Mouse (Mus musculus) neural tube, embryonic 10.5 days (tissue): ENCODE measurements around the gene Sh3bp1.
A peak's percentile ranks its signal among the peaks of the same experiment; 100 is the strongest.

Source experiments
- DNase-seq: peaks from one replicate; pipeline ENCODE4 v3.0.0-alpha.2; 2017; ENCODE audit warnings: low spot score; ENCODE audit errors: extremely low spot score

Sh3bp1 gene

DNA sequence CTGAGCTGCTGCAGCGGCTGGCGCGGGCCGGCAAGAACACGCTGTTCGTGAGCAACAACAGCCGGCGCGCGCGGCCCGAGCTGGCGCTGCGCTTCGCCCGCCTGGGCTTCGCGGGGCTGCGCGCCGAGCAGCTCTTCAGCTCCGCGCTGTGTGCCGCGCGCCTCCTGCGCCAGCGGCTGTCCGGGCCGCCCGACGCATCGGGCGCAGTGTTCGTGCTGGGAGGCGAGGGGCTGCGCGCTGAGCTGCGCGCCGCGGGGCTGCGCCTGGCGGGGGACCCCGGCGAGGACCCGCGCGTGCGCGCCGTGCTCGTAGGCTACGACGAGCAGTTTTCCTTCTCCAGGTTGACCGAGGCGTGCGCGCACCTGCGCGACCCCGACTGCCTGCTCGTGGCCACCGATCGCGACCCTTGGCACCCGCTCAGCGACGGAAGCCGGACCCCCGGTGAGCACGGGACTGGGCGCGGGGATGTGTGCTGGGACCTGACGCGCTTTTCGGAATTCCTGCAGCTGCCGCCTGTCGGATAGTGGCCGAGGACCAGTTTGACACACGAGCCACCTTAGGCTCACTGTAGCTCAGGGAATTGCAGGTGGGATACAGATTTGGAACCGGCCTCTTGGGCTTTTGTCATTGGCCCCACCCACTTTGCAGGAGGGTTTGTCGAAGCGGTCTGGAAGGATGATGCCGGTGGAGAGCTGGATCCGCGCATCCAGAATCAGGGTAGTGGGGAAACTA, 14.7 kb downstream of the Sh3bp1 start:
- DNase-seq: peak; percentile 59

DNA sequence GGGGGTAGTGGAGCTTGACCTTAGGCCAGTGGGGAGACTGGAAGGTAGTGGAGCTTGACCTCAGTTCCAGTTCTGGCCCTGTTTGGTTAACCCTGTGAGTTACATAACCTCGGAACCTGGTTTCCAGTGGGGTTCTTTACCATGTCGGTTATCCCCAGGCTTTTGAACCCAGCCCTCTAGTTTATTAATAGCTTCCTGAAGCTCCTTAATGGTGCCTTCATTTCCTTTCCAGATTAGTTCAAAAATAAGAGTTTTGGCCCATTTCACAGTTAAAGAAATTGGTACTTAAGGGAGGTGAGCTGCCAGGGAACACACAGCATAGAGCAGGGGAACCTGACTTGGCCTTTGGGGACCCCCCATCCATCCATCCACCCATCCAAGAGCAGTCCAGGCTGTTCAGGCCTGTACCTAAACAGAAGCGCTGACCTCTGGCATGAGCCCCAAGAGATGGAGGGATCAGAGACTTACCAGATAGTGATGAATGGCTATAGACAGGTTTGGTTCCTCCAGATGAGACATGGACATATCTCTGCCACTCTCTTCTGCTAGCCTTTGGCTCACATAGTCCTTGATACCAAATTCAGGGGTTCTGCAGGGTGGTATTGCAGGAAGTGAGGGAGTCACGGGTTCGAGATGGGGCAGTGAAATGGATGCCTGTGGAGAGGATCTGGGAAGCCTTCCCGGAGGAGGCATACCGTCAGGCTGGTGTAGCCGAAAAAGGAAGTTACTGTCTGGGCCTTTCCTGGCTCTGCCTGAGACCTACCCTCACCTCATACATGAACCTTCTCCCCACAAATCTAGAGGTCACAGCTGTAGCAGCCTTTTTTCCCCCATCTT, 15.5 kb downstream of the Sh3bp1 start:
- no peak for DNase-seq

DNA sequence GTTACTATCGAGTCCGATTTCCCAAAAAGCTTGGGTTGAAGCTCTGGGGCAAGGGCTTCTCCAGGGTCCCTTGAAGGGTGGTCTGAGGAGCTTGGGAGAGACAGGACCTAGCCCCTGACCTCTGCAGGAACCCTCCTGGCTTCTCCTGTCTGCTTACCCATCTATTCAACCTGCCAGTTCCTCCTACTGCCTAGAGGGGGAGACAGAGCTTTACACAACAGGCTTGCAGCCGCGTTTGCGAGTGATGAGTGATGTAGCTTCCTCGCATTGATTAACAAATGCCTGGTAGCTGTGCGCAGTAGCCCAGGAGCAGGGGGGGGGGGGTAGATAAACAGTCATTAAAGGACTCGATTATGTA, 16.1 kb downstream of the Sh3bp1 start:
- DNase-seq: peak; percentile 66

DNA sequence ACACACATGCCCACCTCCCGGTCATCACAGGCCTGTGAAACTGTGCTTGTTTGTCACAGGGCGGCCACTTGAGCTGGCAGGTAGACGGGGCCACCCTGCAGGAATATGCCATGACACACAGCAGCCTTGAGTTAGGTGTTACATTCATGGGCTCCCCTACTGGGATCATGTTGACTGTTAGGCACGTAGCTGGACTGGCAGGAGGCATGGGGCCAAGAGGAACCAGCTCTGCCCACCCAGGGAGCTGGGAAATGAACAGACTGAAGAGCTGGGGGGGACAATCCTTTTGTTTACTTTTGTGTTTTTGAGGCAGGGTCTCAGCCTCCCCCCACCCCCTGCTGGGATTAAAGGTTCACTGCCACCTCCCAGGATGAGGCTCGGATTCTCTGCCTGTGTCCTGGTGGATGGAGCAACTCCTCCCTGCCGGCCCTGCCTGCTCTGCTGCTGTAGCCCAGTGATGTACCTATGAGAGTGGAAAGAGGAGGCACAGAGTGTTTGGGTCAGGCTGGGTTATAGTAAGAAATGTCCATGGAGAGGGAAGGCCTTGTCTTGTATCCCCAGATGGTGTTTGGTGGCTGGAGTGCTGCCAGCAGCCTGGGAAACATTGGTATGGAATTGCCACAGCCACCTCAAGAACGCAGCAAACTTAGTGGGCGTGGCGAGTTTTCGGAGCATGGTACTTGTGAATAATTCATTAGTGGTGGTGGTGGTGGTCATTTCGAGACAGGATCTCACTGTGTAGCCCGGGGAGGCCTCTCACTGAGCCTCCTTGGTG, 16.7 kb downstream of the Sh3bp1 start:
- no peak for DNase-seq

DNA sequence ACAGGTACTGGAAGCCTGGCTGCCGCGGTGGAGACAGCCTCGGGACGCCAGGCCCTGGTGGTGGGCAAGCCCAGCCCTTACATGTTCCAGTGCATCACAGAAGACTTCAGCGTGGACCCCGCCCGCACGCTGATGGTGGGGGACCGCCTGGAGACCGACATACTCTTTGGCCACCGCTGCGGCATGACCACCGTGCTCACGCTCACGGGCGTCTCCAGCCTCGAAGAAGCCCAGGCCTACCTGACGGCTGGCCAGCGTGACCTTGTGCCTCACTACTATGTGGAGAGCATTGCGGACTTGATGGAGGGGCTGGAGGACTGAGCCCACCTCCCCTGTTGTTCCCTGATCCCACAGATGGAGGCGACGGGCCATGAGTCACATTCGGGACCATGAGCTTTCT, 18.6 kb downstream of the Sh3bp1 start:
- no peak for DNase-seq

DNA sequence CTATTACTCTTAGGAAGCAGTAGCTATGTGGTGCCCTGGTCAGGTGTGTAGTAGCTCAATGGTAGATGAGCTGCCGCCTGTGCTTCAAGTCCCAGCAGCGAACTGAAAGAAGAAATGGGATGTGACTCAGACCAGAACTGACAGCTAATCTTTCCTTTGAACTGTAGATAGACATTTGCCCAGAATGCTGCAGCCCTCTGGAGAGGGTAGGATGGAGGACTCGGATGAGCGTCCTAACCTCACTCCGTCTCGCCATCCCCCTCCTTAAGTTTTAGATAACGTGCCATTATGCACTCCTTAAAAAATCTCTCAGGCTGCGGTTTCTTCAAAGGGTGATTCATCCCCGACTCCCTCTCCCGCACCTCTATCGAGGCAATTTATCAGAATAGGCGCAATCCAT, 20.3 kb downstream of the Sh3bp1 start:
- no peak for DNase-seq

DNA sequence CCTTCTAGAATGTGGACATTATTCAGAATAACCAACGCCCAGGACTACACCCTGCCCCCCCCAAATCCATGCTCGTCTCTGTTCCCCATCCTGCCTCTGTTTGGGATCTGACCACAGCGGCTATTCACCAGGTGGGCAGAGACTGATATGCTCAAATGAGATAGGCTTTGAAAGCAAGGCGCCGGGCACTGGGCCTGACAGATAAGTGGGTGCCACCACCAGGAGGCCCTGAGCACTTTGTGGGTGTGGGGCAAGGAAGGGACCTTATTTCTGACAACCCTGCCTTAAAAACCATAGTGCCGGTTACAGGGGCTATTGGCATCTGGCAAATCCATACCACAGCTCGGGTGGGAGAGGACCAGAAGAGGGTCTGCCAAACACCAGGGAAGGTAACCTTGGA, 23.1 kb downstream of the Sh3bp1 start:
- DNase-seq: no peak

DNA sequence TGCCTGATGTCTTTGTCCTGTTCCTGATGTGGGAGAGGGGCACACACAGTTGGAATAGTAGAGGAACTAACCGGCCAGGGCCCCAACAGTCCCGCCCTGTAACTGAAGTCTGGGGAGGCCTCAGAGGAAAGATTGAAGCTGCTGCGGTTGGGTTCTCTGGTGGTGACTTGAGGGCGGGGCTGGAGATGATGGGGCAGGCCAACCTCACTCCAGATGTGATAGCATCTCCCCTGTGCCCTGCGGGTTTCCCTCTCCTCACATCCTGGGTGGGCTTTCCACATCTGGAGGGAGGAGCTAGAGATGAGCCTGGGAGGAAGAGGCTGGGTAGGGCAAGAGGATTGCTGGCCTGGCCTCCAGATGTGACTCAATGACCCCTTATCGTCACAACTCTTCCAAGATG, 24.0 kb downstream of the Sh3bp1 start:
- no peak for DNase-seq

DNA sequence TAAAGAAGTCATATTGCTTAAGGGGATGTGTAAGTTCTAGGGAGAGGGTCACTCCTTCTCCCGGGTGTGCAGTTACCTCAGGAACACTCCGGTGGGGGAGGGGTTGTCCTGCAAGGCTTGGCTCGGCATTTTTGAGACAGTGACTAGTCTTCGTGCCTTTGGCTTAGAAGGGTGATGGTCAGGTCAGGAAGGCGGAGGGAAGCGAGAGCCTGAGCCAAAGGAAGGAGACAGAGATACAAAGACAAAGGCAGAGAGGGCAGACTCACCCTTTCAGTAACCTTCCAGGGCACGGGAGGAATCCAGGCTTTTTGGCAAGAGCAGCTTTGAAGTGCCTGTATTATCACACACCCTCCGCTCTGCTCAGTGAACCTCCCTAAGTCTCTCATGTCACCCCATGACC, 25.6 kb downstream of the Sh3bp1 start:
- DNase-seq: no peak

DNA sequence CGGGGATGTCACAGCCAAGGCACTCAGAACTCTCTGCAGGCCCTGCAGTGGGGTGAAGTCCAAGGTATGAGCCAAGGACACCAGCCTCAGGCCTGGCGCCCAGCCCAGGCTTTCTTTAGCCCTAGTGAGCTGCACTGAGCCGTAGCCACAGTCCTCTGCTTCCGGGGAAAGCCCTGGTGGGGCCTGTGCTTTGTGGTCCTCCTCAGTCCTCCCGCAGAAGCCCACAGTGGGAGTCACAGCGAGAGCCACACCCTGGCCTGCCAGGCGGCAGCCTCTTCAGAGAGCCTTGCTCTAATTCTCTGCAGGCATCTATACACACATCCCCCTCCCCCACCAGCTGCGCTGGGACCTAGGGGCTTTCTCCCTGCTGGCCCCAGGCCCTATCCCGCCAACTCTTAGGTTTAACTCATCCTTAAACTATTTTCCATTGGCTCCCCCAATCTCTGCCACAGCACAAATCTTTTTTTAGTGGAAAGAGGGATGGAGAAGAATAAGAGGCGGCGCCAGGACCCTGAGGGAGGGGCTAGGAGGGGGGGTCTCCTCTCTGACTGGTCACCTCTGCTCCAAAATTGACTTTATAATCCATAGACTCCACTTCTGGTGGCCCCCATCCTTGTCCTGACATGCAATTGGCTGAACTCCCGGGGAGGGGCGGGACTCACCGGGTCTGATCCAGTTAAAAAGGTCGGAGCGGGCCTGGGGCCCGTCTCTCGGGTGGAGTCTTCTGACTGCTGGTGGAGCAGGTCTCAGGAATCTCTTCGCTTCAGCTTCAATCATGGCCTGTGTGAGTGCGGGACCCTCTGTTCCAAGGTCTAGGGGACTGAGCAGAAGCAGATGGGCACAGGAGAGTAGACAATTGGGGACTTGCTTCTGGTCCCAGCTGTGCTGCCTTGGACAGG, 26.7 kb downstream of the Sh3bp1 start, which contains the start of gene Lgals1:
Gene Lgals1, plus strand, starts transcription at position 705 of the 899 bp plus-strand sequence.
- peak; percentile 76 for DNase-seq

DNA sequence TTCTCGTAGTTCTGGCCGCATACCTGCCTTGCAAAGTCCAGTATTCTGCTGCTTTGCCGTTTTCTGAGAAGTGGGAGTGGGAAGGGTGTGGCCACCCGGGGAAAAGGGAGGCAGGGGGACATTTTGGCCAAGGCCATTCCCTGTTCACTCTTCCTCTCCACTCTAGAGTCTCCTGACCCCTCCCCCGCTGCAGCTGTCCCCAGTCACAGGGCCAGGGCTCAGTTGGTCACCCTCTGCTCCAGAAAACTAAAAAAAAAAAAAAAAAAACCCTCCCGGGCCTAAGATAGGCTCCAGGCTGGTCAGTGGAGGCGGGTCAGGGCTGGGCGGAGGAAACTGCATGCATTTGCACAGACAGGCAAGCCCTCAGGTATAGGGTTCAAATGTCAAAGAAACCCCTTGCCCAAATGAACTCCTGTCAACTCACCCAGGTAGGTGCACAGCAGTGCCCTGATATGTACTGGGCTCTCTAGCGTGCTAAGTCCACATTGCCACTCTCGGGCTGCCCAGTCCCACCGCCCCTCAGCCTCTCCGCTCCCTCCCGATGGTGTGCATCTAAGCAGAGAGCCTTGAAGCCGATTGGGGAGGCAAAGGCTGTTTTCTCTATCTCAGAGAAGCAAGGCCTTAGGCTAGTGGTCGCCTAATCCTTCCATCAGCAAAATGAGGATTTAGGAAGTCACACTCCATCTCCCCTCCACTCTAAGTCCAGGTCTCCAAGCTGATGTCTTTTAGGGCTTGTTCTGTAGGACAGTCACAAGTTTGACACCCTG, 27.6 kb downstream of the Sh3bp1 start:
- peak; percentile 42 for DNase-seq

DNA sequence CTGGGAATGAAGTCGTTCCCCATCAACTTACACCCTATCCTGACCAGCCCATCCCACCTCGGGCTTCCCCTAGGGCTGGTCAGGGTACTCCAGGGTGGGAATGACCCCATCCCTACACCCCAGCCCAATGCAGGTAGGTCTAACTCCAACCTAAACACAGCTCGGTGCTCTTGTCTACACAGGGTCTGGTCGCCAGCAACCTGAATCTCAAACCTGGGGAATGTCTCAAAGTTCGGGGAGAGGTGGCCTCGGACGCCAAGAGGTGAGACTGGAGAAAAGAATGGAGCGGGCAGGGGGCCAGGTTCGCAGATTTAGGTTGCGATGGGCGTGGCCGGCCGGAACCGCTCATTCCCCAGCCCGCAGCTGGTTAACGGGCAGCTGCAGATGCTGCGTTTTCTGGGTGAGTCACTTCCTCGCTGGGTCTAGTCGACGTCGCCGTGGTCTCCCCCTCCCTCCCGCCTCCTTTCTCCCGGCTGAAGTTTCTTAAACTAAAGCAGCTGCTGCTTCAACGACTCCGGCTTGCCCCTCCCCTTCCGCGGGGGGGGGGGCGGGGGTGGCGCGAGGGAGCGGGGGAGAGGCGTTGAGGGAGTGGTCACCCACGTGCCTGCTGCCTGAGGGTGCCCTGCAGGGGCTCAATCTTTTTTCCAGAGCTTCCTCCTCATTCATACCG, 28.4 kb downstream of the Sh3bp1 start:
- peak; percentile 87 for DNase-seq

DNA sequence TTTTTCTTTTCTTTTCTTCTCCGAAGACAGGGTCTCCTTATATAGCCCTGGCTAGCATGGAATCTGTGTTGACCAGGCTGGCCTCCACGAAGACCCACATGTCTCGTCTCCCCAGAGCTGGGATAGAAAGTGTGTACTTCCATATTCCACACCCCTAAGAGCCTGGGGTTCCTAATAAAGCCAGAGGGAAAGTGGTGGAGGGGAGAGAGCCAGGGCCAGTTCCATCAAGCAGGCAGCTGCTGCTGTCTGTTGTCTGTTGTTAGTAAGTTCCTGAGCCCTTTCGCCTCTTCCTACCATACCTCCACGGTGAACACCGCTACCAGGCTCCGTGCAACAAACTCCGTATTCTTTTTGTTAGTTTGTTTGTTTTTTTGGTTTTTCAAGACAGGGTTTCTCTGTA, 29.0 kb downstream of the Sh3bp1 start:
- no peak for DNase-seq

DNA sequence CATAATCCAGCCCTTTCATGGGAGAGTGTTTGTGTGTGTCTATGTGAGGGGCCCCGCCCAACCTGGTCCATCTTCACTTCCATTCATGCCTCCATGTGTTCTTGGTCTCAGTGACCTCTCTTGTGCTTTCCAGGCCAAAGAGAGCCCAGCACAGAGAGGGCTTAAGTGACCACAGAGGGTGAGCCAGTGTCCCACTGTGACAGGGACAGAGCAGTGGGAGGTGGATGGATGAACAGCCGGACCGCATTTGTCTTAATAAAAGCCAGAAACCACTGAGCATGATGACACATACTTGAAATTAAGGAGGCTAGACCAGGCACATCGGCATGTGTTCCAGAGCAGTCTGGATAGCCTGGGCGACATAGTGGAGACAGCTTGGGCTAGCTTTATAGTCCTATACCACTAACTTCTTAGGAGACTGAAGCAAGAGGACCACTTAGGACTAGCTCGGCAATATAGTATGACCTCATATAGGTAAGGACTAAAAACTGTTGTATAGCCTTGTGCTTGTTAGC, 30.7 kb downstream of the Sh3bp1 start:
- no peak for DNase-seq

DNA sequence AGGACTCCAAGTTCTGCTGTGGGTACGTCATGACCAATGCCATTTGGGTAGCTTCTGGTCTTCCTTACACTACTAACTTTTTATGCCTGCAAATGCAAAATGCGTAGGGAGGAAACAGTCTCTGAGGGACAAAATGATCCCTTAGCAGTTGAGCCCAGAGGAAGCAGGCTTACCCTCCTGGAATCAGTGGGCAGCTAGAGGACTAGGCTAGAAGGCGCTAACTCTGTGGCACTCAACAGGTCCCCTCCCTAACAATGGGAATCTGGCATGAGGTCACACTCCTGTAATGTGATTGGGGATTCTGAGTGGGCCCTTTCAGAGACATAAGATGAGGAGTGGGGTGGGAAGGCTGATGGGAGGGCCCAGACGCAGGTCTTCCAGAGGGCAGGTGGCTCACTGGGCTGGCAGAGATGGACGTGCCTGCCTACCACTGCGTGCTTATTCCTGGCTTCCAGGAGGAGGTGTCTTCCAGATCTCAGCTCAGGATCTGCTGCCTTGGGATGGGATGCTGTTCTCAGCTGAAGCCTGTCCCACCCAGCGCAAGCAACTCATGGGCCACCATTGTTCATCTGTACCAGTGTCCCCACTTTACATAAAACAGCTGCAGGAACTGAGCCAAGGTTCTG, 31.3 kb downstream of the Sh3bp1 start:
- DNase-seq: no peak

DNA sequence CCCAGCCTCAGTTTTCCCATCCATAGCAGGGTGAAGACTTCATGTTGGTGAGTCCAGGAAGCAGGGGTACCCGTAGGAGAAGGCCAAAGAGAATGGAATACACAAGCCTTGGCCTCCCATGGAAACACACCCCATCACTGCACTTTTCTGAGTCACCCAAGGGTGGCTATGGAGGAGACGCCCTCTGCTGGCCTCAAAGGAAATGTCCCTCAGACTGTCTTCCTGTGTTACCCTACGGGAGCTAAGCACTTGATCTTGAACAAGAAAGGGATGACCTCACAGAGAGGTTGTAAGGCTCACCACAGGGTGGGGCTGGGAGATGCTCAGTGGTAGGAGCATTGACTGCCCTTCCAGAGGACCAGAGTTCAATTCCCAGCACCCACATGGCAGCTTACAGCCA, 32.0 kb downstream of the Sh3bp1 start:
- no peak for DNase-seq

DNA sequence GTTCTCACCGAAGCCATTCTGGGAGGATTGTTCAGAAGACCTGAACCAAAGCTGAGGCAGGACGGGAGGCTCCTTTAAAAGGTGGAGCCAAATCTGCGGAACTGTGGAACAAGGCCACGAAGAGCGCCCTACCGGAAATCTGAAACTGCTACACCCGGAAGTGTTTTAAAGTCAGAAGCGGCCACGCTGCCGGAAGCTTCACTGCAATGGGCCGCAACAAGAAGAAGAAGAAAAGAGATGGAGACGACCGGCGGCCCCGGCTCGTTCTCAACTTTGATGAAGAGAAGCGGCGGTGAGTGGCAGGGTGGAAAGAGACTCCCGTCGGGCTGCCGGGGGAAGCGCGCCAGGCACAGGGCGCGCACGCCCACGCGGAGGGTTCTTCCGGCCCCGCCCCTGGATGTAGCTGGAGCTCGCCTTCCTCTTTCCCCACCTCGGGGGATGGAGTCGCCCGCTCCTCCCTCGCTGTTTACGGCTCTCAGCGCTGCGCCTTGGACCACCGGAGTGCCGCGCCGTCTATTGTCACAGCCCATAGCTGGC, 35.3 kb downstream of the Sh3bp1 start, which contains the start of gene Nol12:
Gene Nol12, plus strand, starts transcription at position 150 of the 537 bp plus-strand sequence.
- peak; percentile 92 for DNase-seq

DNA sequence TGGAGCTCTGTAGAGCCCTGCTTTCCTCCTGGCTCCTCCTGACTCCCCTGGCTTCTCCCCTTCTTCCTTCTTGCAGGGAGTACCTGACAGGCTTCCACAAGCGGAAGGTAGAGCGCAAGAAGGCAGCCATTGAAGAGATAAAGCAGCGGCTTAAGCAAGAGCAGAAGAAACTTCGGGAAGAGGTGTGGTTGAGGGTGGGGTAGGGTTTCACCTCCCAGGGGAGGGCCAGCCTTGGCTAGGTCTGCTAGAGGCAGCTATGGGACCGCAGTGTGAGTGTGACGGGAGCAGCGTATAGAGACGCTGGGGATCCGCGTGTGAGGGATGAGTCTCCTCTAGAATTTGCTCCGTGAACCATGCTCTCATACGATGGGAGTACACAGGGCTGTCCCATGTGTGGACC, 36.8 kb downstream of the Sh3bp1 start:
- no peak for DNase-seq

DNA sequence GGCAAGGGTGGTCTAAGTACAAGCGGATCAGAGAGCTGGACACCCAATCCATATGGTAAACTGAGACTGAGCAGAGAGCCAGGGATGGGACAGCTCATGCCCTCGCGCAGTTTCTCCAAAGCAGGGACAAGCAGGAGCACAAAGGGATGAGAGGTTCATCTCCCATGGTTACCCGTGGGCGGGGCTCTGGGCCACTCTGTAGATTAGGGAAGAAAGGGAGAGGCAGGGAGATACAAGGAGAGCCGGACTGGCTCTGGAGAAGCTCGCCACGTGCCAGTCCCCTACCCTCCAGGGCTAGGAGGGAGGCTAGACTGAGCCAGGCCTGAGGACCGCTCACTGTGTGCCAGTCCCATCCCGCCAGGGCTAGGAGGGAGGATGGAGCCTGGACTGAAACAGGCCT, 37.7 kb downstream of the Sh3bp1 start:
- no peak for DNase-seq
